Comparison of ENCODE assay signal across 8 mouse cellular contexts in genomic region chr11:98681786-98682745, GRCm38 (mm10). TPM values are rescaled to one million over a fixed set of nuclear protein-coding genes. Genes with fewer than 3 reads are reported as not detected.
DNase-seq lines count a peak whose midpoint lies in the region; ATAC-seq lines count a peak whose summit lies in the region.

TSS of gene Psmd3 (plus strand) at chr11:98682554.

- no peaks in the 10 kb centered on the region for H3K9me3 ChIP-seq in hindbrain, embryonic 14.5 days (ENCODE audit: control insufficient read depth, low read length)

- peak; percentile 100 for DNase-seq in R1 (ENCODE audit: low read depth, low spot score)
- peak; percentile 97 to 99 for DNase-seq in cerebellum, postnatal 25 days
- DNase-seq in frontal cortex, postnatal 25 days (ENCODE audit: low spot score in 2 of 2) = peak; percentile 97 to 98
- DNase-seq in hindbrain, embryonic 14.5 days (ENCODE audit: low spot score) = peak; percentile 99
- DNase-seq in layer of hippocampus, postnatal 36 days = peak; percentile 98 to 99
- DNase-seq in lung, postnatal 36 days = peak; percentile 97
- DNase-seq in retina, postnatal 1 day = peak; percentile 100
- DNase-seq in urinary bladder, adult 18-20 months (ENCODE audit: low spot score in 2 of 2) = peak; percentile 96 to 99

- peak; percentile 98 for ATAC-seq in hindbrain, embryonic 14.5 days (ENCODE audit: low FRiP score)

- peaks cover 10% of the 10 kb centered on the region; the same call in 1 of the 2 replicates for H3K4me1 ChIP-seq in hindbrain, embryonic 14.5 days (replicated peaks; ENCODE audit: control insufficient read depth, insufficient read depth, low read length)

- H3K27me3 ChIP-seq in hindbrain, embryonic 14.5 days (ENCODE audit: control insufficient read depth, insufficient read depth, low read length) = no peaks in the 10 kb centered on the region

- peak within 1 kb of the TSS; percentile 86 for H3K4me2 ChIP-seq in hindbrain, embryonic 14.5 days (replicated peaks)

- peak within 1 kb of the TSS; percentile 92 for H3K9ac ChIP-seq in hindbrain, embryonic 14.5 days

- peak within 1 kb of the TSS; percentile 73 for H3K4me3 ChIP-seq in hindbrain, embryonic 14.5 days (replicated peaks; ENCODE audit: low read length)

- peak within 1 kb of the TSS; percentile 73 for H3K27ac ChIP-seq in hindbrain, embryonic 14.5 days

- 6% methylated on average over 45 of the region's 45 CpGs for WGBS in hindbrain, embryonic 14.5 days

- H3K36me3 ChIP-seq in hindbrain, embryonic 14.5 days (replicated peaks; ENCODE audit: control insufficient read depth, insufficient read depth) = peaks cover 21% of the 10 kb centered on the region

RNA-seq across cellular contexts. Expression of gene Psmd3, which starts in this region (rescaled TPM):
- polyA plus RNA-seq in hindbrain, embryonic 14.5 days (2014; fragmentation: Nextera tagmentation; extraction: Ambion mirVana) = 130 and 141 TPM in 2 replicates
- 100 to 1,000 TPM; 125 to 126 TPM for total RNA-seq in layer of hippocampus, postnatal 36 days (2021)

Comparison
In these comparisons a context has a peak if more than half of its experiments do, and no peak if none do; other contexts are left out.
1. Peak in every context shown above with its lines: DNase-seq, ATAC-seq, H3K4me3 ChIP-seq and H3K27ac ChIP-seq.